Mouse (Mus musculus) spleen, postnatal 10 days (tissue): ENCODE data around the gene Serpinf2.
"Not testable (repeated sequence)": the region's sequence is repeated elsewhere in the genome, so short reads cannot be mapped to it uniquely, and the experiment has no call there.

ENCODE experiments used
- DNase-seq, 2 experiments: peaks; one replicate each; pipeline ENCODE4 v3.0.0; 2021 to 2022; ENCODE audit warnings: low spot score in 2 of 2

Gene Serpinf2

DNA sequence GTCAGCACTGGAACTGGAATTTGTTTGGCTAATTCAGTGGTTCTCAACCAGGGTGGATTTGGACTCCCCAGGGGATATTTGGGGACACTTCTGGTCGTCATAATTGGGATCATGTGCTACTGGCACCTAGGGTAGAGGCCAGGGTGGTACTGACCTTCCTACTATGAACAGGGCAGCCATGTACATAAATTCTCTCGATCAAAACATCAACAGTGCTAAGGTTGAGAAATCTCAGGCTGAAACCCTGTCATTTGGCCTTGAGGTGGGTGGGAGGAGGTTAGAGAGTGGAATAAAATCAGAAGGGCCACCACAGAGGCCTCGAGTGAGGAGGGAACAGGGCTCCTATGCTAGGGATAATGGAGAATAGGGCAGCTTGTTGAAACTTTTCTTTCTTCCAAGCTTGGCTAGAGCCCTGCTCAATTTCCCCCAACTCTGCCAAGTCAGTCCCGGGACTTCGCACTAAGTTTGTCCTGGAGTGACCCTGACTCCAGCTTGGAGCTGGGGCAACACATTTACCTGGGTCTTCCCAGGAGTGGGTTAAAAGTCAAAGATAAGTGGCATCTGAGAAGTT lies 19.8 kb upstream of the Serpinf2 start:
- peak in 1 of 2 experiments; percentile 18 for DNase-seq

DNA sequence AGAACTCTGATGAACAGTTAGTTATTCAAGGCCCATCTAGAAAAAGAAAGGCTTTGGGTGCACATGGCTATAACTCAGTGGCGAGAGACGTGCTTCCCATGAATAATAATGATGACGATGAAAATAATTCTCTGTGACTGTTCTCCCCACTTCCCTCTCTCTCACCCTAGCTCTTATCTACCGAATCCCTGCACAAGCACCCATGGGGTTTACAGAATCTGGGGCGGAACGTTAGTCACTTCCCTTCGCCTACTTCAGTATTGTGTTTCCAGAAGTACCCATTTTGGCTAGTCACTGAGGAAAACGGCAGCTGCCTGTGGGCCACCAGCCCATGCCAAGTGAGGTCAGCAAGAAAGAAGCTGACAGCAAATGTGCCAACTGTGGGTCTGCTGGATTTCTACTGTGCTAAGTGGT lies 19.2 kb upstream of the Serpinf2 start:
- peak in 1 of 2 experiments; percentile 23 for DNase-seq

DNA sequence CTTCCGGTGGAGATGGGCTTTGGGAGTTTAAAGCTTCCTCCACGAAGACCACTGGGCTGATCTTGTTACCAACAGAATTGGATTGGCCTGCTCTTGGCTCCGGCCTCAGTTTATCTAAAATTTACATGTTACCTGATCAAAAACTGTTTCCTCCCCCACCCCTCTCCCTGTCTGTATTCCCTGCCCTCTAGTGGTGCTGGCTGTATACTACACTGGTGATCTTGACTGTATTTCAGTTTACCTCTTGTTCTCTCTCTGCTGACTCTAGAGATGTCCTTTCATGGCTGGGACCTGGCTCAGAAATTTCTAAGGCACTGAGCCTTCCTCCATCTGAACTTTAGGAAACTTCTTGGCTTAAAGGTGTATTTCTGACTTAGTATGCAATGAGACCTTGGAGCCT lies 18.8 kb upstream of the Serpinf2 start:
- DNase-seq: peak in 1 of 2 experiments; percentile 65

DNA sequence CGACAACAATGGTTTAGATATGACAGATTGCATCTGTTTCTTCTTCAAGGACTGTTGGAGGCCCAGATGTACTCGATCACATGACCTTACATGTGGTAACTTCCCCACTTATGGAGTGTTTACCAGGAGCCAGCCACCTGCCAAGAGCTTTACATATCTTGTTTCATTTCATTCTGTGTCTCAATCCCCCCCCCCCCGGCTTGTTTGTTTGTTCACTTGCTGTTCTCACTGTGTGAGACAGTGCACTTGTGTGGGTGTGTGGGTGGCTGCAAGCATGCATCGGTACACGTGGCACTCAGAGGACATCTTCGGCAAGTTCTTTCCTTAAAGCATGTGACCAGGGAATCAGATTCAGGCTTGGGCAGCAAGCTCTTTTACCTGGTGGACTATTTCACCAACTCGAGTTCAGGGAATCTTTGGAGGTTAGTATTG lies 17.1 kb upstream of the Serpinf2 start:
- peak in 1 of 2 experiments; percentile 16 for DNase-seq

DNA sequence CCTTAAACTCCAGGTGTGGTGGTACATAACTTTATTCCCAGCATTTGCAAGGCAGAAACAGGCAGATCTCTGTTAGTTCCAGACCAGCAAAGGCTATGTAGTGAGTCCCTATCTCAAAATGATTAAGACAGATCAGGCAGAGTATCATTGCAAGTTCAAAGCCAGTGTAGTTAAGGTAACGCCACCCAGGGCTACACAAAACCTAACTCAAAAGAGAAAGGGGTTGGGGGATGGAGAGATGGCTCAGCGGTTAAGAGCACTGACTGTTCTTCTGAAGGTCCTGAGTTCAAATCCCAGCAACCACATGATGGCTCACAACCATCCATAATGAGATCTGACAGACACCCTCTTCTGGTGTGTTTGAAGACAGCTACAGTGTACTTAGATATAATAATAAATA lies 16.6 kb upstream of the Serpinf2 start:
- DNase-seq: not testable (repeated sequence)

DNA sequence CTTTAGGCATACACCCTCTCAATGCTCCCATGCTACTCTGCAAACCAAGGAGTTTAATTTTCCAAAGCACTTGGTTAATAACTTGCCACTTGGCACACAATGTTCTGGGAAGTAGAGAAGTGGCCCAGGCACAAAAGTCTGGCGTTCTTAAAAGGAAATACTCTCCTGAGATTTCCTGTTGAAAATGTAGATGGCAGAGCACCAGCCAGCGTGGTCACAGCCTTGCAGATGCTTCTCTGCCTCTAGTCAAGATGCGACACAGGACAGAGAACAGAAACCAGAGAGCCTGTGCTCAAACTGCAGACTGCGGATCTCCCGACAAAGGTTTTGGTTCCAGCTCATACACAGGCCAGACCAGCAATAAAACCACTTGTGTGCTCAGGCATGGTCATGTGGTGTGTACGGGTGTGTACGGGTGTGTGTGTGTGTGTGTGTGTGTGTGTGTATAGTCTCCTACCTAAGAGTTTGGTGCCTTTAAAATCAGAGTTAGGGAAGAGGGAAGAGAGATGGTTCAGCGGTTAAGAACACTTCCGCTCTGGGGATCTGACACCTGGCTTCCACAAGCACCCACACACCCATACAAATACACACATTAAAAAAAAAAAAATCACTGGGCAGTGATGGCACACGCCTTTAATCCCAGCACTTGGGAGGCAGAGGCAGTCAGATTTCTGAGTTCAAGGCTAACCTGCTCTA lies 15.8 kb upstream of the Serpinf2 start:
- peak in 1 of 2 experiments; percentile 46 for DNase-seq

DNA sequence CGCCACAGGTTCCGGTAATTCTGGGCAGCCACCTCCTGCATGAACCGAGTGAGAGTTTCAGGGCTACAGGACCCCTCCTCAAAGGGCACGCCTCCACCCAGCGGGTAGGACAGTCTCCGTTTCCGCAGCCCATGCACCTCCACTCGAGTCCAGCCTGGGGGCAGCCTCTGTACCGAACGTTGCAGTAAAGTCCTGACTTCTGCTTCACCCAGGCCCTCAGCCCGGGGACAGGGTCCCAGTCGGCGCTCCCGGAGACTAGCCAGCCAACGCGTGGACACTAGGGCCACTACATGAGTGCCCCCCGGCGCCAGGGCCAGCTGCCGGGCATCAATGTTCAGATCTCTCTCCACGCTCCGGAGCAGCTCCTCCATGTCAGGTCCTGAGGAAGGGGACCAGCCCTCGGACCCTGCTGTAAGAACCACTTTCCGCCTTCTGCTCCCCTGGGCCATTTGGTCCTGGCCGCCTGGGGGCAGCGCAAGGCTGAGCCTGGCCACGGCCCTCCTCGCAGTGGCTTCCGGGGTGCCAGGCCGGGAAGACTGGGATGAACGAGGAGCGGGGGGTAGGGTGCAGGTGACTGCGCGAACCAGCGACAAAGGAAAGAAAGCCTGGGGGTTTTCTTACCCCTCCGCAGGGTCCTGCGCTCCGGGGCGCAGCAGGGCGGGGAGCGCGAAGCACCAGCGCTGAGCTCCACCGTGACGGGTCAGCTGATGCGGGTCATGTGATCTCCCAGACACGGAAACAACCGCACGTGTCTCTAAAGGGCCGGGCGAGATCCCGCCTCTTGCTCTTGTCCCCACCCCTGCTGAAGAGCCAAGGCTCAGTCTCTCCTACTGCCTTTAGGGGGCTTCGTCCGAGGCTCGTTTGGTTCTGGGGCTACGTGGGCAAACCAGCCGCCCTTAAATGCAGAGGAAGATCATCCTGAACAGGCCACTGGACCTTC lies 14.9 kb upstream of the Serpinf2 start, which contains the start of gene Wdr81:
Gene Wdr81 (minus strand): TSS at position 727 of the 940 bp plus-strand sequence.
- peak; percentile 82 to 90 for DNase-seq

DNA sequence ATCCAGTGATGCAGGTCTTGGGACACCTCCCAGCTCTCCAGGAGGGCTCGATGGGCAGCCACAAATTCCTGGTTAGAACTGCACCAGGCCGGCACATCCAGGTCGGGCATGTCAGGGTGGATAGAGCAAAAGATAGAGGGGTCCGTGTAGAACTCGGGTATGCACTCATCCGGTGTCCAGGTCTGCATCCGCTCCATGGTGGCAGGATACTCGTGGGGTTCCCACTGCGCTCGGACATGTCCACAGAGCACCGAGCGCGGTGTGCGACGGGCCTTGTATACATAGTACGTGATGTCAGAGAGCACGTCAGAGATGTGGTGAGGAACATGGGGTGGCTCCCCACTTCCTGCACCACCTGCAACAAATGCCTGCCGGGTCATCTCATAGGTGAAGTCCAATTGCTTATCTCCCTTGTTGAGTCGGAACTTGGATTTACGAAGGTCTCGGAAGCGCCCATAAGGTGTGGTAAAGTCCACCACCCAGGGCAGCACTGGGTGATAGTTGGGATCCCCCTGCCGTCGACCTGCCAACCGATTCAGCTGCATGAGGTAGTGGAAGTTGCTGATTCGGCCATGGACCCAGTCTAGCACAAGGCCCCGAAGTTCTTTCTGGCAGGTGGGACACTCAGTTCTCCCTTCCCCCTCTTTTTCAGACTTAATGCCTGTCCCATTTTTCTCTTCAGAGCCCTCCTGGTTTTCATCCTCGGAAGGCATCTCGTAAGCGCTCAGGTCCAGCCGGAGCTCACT lies 13.6 kb upstream of the Serpinf2 start:
- DNase-seq: no peak

DNA sequence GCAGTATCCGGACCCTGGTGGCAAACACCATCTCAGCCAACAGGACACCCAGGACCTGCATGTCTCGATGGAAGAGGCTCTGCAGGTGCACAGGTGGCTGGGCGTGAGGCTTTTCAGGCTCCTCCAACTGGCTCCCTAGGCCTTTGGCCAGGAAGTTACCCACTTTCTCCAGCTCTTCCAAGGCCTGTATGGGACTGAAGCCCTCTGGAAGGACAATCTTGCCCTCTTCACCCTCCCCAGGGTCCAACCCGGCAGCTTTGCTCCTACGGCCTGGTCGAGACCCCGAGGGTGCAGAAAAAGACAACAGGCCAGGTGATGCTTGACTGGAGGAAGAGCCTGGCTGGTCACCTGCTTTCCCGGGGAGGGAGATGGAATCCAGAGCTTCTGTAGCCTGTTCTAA lies 12.7 kb upstream of the Serpinf2 start:
- DNase-seq: no peak

DNA sequence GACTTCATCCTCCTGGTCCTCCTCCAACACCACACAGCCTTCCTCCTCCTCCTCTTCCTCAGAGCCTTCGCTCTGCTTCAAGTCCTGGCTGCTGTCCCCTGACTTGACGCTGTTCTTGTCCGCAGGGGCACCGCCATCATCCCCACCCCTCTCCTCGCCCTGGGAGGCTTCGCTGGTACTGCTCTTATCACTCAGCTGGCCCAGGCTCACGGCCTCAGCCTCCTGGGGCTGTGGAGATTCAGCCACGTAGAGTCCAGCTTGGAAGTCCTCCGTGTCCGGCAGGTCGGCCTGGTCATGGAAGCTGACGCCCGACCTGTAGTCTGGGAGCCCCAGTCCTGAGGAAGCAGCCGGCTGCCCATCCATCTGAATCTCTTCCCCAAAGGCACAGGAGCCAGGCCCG lies 11.5 kb upstream of the Serpinf2 start:
- peak; percentile 48 to 62 for DNase-seq

DNA sequence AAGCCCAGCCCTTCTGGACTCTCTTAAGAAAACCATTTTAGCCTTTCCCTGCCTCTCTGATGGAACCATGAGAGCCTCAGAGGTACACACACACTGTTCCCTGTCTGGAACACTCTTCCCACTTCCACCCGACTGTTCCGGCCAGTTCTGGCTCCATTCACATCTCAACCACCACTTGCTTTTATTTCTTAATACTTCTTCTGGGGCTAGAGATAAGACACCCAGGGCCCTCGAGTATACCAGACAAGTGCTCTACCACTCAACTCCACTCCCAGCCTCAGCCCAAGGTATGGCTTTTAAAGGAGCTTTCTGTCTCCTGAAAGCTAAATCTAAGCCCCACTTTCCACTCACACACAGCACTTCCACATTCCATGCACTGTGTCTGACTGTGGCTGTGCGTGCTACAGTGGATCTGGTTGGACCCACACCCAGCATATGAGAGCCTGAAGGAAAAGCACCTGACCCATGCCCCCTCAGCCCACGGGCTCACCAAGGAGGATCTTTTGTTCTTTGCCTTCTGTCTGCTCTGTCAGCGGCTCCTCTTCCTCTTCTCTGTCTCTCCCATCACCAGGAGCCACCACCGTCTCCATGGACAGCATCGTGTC lies 11.0 kb upstream of the Serpinf2 start:
- peak; percentile 49 to 54 for DNase-seq

DNA sequence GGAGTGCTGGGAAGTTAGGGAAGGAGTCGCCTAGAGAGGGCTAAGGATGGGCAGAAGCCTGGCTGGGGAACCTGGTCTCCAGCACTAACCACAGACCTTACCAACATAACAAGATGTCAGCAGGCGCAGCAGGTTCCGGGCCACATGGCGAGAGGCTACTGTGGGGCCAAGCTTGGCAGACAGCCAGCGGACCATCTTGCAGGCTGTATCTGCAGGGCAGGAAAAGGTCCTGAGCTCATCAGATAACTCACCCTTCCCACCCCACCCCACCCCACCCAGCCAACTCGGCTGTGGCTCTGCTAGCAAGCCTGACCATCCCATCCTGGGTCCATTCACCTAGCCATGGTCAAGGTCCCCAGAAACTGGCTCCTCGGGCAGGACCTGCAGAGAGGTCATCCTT lies 10.3 kb upstream of the Serpinf2 start:
- DNase-seq: peak; percentile 80 to 85

DNA sequence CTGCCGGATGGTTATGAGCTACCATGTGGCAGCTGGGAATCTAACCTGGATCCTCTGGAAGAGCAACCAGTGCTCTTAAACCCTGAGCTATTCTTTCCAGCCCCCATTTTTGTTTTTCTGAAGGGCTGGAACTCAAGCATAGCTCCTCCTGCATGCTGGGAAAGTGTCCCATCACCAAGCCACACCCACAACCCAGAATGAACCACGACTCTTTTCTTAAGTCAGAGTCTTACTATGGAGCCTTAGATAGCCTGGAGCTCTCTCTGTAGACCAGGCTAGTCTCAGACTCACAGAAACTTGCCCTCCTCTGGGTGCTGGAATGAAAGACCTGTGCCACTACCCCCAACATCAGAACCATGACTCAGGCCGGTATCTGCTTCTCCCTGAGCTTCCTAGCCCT lies 9.2 kb upstream of the Serpinf2 start:
- peak in 1 of 2 experiments; percentile 24 for DNase-seq

DNA sequence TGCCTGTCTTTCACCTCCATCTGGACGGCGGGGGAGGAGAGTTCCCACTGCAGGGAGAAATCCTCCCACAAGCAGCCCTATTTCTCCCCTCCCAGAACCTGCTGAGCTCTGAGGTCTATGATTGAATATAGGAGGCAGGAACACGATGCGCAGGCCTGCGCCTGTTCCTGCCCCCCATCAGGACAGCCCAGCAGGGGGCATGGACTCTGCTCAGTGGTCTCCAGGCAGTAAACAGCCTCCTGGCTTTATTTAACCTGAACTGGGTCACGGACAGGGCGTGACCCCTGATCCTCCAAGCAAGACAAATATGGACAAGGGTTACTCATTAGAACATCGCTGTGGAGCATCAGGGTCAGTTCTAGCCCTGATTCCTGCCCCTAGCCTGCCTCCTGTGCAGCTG lies 4.3 kb upstream of the Serpinf2 start:
- no peak for DNase-seq

DNA sequence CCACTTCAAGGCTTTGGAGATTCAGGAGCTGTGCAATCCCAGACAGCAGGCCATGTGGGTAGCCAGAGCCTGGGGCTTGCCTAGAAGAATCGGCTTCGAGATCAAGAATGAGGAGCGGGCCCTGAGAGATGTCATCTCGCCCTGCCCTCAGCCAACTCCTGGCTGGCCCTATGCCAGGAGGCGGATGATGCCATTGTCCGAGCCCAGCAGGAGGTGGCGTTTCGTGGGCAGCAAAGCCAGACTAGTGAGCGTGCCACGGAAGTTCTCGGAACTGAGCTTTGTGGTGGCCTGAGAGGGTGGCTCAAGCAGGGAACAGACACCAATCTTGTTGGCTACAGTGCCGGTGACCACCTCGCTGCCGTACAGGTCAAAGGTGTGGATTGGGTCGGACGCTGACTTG lies 2.2 kb upstream of the Serpinf2 start:
- no peak for DNase-seq

DNA sequence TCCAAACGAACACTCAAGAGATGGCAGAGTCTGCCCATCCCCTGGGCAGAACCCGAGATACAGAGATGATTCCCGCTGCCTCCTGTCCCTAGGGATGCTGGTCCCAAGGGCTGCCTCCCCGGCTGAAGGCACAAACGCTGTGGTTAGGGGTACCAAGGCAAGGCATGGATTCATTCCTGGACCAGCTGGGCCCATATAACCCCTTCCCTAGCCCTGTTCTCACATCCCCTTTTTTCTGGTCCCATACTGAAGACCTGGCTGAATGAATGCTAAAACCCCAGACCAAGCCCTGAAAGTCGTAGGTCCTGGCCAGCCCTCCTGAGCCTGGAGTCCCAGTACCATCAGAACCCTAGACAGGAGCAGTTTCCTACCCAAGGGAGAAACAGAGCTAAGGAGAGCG lies 1.6 kb upstream of the Serpinf2 start:
- DNase-seq: no peak

DNA sequence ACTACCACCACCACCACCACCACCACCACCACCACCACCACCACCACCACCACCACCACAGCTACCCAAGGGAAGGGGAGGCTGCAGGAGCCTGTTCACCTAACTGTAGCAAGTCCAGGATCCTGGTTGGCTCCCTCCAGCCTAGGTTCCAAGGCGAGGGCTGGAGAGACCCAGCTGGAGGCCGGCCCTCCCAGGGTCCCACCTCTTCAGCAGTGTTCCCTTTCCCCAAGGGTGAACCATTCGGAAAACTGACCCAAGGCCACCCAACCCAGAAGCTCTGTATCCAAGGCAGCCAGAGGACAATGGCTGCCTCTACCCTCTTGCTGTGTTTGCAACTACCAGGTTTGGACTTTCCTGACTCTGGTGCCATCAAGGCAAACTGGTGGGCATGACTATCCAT lies 560 bp upstream of the Serpinf2 start:
- DNase-seq: no peak

DNA sequence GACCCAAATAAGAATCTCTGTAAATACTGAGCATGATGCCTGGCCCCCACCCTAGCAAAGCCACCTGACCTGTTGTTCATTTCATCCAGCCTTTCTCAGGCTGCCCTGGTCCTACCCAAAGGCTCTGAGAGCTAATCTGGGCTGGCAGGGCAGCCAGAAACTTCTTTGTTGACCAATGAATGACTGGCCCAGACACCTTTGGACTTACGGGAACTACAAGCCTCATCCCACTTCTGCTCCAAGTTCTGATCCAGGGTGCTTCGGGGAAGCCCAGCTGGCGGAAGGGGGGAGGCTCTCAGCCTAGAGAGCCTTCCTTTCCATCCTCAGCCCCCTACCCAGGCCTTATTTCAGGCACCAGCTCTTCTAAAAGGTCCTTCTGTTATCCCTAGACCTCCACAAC lies 587 bp downstream of the Serpinf2 start:
- DNase-seq: no peak

DNA sequence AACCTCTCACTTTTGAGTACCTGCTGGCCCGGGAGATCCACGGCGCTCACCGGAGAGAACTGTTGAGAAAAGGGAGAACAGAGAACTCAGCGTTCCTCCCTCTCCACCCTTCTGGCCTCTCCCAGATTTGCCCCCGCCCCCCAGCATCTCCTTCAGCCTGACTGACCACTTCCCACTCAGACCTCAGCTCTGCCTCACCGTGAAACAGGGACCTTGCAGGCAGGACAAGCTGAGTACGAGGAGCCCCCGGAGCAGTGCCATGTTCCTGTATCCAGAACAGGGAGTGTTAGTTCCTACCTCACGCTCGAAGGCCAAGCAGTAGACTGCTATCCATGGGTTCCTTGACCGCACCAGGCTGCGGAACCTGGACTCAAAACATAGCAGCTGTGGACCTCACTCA lies 1.2 kb downstream of the Serpinf2 start:
- DNase-seq: no peak

DNA sequence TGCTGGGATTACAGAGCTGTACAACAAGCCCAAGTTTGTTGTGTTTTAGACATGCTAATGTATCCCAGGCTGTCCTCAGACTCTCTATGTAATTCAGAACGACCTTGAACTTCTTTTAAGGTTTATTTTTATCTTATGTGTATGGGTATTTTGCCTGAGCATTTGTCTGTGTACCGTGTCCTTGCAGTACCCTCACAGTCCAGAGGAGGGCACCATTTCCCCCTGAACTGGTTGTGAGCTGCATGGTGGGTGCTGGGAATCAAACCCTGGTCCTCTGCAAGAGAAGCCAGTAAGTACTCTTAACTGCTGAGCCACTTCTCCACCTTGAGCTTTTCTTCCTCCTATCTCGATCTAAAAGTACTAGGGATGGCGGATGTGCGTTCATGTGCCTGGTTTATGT lies 5.3 kb downstream of the Serpinf2 start:
- no peak for DNase-seq

DNA sequence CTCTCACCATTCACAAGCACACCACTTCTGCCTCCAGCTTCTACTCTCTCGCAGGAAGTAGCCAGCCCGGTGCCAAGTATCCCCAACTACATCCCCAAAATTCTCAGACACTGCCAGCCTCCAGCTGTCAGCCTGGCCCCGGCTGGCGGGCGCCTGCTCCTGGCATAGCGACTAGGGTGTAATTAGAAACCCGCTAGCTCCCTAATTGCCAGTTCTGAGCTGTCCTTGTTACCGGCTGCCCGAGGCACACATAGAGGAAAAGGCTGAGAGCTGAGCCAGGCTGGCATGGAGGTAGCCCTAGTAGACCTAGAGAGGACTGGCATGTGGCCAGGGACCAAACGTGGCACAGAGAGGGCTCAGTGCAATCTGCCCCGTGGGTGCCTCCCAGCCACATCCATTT lies 8.1 kb downstream of the Serpinf2 start:
- DNase-seq: no peak
